Mouse (Mus musculus) CH12.LX (cell line): Measurements from ENCODE around the gene Dlx2. TPM values are rescaled to one million over a fixed set of nuclear protein-coding genes. Genes with fewer than 3 reads are reported as not detected.

Experiments
- DNase-seq: peaks from one replicate; pipeline ENCODE4 v3.0.0-alpha.2; 2013; ENCODE audit errors: extremely low read depth
- H3K27ac ChIP-seq: 2 replicates; pipeline ENCODE4 v1.5.1; 2012; ENCODE audit warnings: low read depth, mild to moderate bottlenecking, control low read depth, moderate library complexity; ENCODE audit not compliant: insufficient read depth
- H3K27me3 ChIP-seq: replicated peaks from 2 replicates; pipeline ENCODE3; 2012; ENCODE audit warnings: inconsistent platforms
- H3K36me3 ChIP-seq, 2 experiments: replicated peaks in 1 of 2; 2 replicates each; pipeline versions ENCODE3 to v1.6.1; 2012; ENCODE audit warnings: inconsistent platforms in 1 of 2, low read length in 1 of 2, mild to moderate bottlenecking in 1 of 2, mixed read lengths in 1 of 2, moderate library complexity in 1 of 2; ENCODE audit not compliant: control insufficient read depth in 1 of 2, insufficient read depth in 1 of 2
- H3K4me1 ChIP-seq, 2 experiments: 2 replicates each; pipeline ENCODE4 v1.6.1; 2012; ENCODE audit warnings: inconsistent platforms in 1 of 2, moderate library complexity in 1 of 2; ENCODE audit not compliant: insufficient read depth in 2 of 2, control insufficient read depth in 1 of 2
- H3K4me2 ChIP-seq: 2 replicates; pipeline ENCODE4 v1.6.1; 2012; ENCODE audit warnings: low read depth, mild to moderate bottlenecking, control low read depth; ENCODE audit not compliant: poor library complexity, insufficient read depth, severe bottlenecking
- H3K4me3 ChIP-seq, 3 experiments: fragments of 150-350 bp in 1 of 3; sonication (generic) in 1 of 3; replicated peaks in 1 of 3; 2 replicates each; pipeline versions ENCODE3 to v1.5.1; 2011 to 2012; ENCODE audit warnings: low read depth in 2 of 3, low read length in 2 of 3, mild to moderate bottlenecking in 2 of 3, moderate library complexity in 2 of 3, control low read depth in 1 of 3, improper control_type of control experiment in 1 of 3, inconsistent platforms in 1 of 3, mixed read lengths in 1 of 3; ENCODE audit not compliant: poor library complexity in 1 of 3
- H3K79me2 ChIP-seq: replicated peaks from 2 replicates; pipeline ENCODE4 v1.6.1; 2012; ENCODE audit warnings: mild to moderate bottlenecking, moderate library complexity; ENCODE audit not compliant: control insufficient read depth, poor library complexity, insufficient read depth, severe bottlenecking; ENCODE audit errors: extremely low read depth
- H3K9ac ChIP-seq: 2 replicates; pipeline ENCODE4 v1.6.1; 2012; ENCODE audit warnings: low read depth, mild to moderate bottlenecking, control low read depth, moderate library complexity; ENCODE audit not compliant: insufficient read depth
- H3K9me3 ChIP-seq: replicated peaks from 2 replicates; pipeline ENCODE3; 2012; ENCODE audit warnings: low read length, inconsistent platforms, mixed read lengths
- BHLHE40 ChIP-seq: IDR thresholded peaks from 2 replicates; pipeline ENCODE4 v1.6.1; 2011; ENCODE audit warnings: mild to moderate bottlenecking, low read depth, low read length, improper control_type of control experiment
- CTCF ChIP-seq, 2 experiments: IDR thresholded peaks in 1 of 2; conservative IDR thresholded peaks in 1 of 2; 2 replicates each; pipeline ENCODE4 v1.5.1; 2011 to 2012; ENCODE audit warnings: low read depth in 2 of 2, low read length in 2 of 2, improper control_type of control experiment in 1 of 2, inconsistent platforms in 1 of 2, mild to moderate bottlenecking in 1 of 2, moderate library complexity in 1 of 2
- ELF1 ChIP-seq: IDR thresholded peaks from 2 replicates; pipeline ENCODE4 v1.6.1; 2014; ENCODE audit warnings: low read depth, mild to moderate bottlenecking, inconsistent platforms, low read length, improper control_type of control experiment
- GABPA ChIP-seq: IDR thresholded peaks from 2 replicates; pipeline ENCODE4 v1.6.1; 2012; ENCODE audit warnings: low read depth, low read length, improper control_type of control experiment, inconsistent platforms; ENCODE audit not compliant: insufficient replicate concordance
- JUN ChIP-seq: IDR thresholded peaks from 2 replicates; pipeline ENCODE4 v1.6.1; 2011; ENCODE audit warnings: low read depth, mild to moderate bottlenecking, low read length, improper control_type of control experiment, moderate library complexity; ENCODE audit not compliant: insufficient read depth
- JUND ChIP-seq: conservative IDR thresholded peaks from 2 replicates; pipeline ENCODE4 v1.6.1; 2011; ENCODE audit warnings: low read depth, low read length, improper control_type of control experiment
- NELFE ChIP-seq: IDR thresholded peaks from 2 replicates; pipeline ENCODE4 v1.6.1; 2011; ENCODE audit warnings: low read depth, low read length, improper control_type of control experiment
- NRF1 ChIP-seq: IDR thresholded peaks from 2 replicates; pipeline ENCODE4 v1.6.1; 2014; ENCODE audit warnings: low read depth, mild to moderate bottlenecking, inconsistent platforms, low read length, improper control_type of control experiment, moderate library complexity
- TBP ChIP-seq: conservative IDR thresholded peaks from 2 replicates; pipeline ENCODE4 v1.6.1; 2011; ENCODE audit warnings: low read depth, low read length, improper control_type of control experiment
- ZKSCAN1 ChIP-seq: IDR thresholded peaks from 2 replicates; pipeline ENCODE4 v1.6.1; 2012; ENCODE audit warnings: low read depth, inconsistent platforms, low read length, improper control_type of control experiment, borderline replicate concordance
- dilution Hi-C: fragments of 300-500 bp; cut with MboI; formaldehyde crosslinking; loops from 2 replicates; pipeline ENCODE4 v1.14.3; 2020; ENCODE audit warnings: low sequenced_read_pairs; ENCODE audit not compliant: extremely low pct_unique_long_range_greater_than_20kb, extremely low pct_ligation_motif_present
- in situ Hi-C: fragments of 300-500 bp; cut with MboI; formaldehyde crosslinking; loops from 3 replicates; pipeline ENCODE4 v1.14.3; 2019; ENCODE audit warnings: low sequenced_read_pairs, low pct_ligation_motif_present, low pct_unique_long_range_greater_than_20kb, mixed read lengths
- polyA plus RNA-seq: library from polyadenylated mRNA; unstranded; fragments of >175 nt; gene quantifications from 2 replicates; pipeline ENCODE4 v1.2.1, GENCODE M21; 2012; ENCODE audit warnings: low read depth; ENCODE audit not compliant: insufficient read length
- total RNA-seq, 2 experiments: library from RNA; depleted of rRNA; stranded (reverse); fragments of 300-350 nt in 1 of 2; fragments of >200 nt in 1 of 2; gene quantifications; 2 replicates each; pipeline ENCODE4 v1.2.3; 2012 to 2014

Gene Dlx2
- total and polyA plus RNA-seq, 3 experiments: not detected

DNA sequence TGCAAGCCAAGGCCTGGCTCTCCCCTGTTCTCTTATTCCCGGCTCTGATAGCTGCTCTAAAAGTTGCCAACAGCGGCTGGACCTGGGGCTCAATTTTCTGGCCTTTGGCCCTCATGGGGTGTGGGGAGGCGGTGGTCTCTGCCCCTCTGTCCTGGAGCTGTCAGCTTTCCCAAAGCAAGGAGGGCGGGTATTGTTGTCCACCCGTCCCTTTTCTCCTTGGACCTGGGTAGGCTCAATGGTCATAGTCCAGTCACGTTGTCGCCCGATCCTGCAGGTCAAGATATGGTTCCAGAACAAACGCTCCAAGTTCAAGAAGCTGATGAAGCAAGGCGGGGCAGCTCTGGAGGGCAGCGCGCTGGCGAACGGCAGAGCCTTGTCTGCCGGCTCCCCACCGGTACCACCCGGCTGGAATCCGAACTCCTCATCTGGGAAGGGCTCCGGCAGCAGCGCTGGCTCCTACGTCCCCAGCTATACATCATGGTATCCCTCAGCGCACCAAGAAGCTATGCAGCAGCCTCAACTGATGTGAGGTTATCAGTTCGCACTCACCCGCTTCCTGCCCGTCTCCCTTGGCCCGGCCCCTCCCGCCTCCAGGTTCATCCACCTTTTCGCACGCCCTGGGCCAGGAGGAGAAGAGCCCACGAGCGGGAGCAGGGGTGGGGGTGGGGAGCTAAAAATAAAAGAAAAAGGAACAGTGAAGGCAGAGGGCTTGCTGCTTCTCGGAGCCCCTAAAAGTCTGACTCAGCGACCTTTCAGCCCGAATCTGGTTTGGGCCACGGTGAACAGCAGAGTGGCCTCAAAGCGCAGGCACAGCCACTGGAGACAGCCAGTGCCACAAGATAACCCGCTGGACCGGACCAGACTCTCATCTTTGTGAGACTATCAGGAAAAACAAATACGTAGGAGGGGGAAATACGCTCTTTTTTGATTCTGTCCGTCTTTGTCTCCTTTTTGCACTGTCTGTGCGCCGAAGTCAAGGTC, 14.3 kb downstream of the Dlx2 start:
- Histone ChIP-seq H3K4me3 (no peak overlapping the region), H3K79me2 (no peaks in the 10 kb centered on the region), H3K36me3 (no peaks in the 10 kb centered on the region), H3K4me2 (no peak overlapping the region), H3K27me3 (no peaks in the 10 kb centered on the region), H3K27ac (no peak overlapping the region), H3K9me3 (peaks cover 23% of the 10 kb centered on the region), H3K4me1 (peaks cover 0 to 11% of the 10 kb centered on the region in 2 experiments; a peak in 2 of 4 replicates), H3K9ac (no peak overlapping the region)
- dilution Hi-C loops: no loop called here
- no peak for DNase-seq
- in situ Hi-C loops: loop anchor here (25.0 kb wide), 1 partner anchor 245 kb away; no protein-coding TSS in a partner anchor
- TF ChIP-seq NELFE: no peak
- no peak for TF ChIP-seq GABPA
- TF ChIP-seq JUN: no peak
- TF ChIP-seq ELF1: no peak
- no peak for TF ChIP-seq ZKSCAN1
- TF ChIP-seq NRF1: no peak

DNA sequence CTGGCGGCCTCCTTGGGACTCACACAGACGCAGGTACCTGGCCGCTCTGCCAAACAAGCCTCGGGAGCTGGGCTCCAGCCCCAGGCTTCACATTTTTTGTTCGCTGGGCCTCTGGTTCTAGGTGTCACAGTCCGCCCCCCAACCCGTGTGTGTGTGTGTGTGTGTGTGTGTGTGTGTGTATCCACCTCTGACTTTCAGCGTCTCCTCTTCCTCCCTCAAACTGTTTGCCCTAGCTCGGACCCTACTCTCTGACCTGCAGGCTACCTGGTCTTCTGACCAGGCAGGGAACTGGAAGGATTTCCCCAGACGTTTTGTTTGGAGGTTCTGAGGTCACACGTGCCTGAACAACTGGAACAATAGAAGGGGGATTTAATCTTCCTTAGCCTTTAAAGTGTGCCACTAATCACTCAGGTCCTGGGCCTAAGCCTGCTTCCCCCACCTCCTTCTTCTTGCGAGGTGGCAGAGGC, 15.4 kb downstream of the Dlx2 start:
- no peak for DNase-seq
- TF ChIP-seq BHLHE40: no peak
- no peak for TF ChIP-seq TBP
- TF ChIP-seq CTCF (conservative IDR thresholded peaks at IDR 0.05 in 1 of 2, IDR thresholded peaks at IDR 0.05 in 1 of 2; ENCODE audit: low read depth in 2 of 2, low read length in 2 of 2): no peak
- no peak for TF ChIP-seq JUND
- no peak for TF ChIP-seq GABPA
- TF ChIP-seq ELF1: no peak
- in situ Hi-C loops: loop anchor here (25.0 kb wide), 1 partner anchor 244 kb away; no protein-coding TSS in a partner anchor

More for the DNA sequence above, 15.4 kb downstream of the Dlx2 start:
- Histone ChIP-seq H3K9ac (no peak overlapping the region), H3K36me3 (no peaks in the 10 kb centered on the region), H3K4me1 (peaks cover 0 to 11% of the 10 kb centered on the region in 2 experiments; a peak in 2 of 4 replicates), H3K27ac (no peak overlapping the region), H3K4me2 (no peak overlapping the region), H3K4me3 (no peak overlapping the region), H3K79me2 (no peaks in the 10 kb centered on the region), H3K27me3 (no peaks in the 10 kb centered on the region), H3K9me3 (peaks cover 23% of the 10 kb centered on the region)
- dilution Hi-C loops: no loop called here
